Mouse (Mus musculus) cerebellum, adult 9-10 months (tissue): Measurements from ENCODE around the gene Emc3.

Experiments used
- DNase-seq: peaks from one replicate; pipeline ENCODE4 v3.0.0; 2022

Gene Emc3

DNA sequence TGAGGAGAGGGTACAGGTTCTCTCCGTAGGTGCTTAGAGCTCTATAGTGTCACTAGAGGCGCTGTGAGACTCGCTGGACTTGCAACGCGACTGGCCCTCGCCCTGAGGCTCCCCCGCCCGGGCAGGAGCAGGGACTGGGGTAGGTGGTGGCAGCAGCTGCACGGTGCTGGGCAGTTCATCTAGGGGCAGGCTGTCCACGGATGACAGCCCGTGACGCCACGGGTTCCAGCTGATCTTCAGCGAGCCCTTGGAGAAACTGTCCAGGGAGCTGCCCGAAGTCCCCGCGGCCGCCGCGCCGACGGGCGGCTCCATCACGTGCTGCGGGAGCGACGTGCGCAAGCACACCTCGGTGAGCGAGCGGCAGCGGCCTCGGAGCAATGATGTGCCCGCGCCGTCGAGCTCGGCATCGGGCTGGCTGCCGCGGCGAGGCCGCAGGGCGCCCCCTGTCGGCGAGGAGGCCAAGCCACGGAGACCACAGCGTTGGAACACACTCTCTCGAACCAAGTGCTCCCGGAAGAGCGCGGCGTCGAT lies 37.1 kb downstream of the Emc3 start:
- peak; percentile 45 for DNase-seq

DNA sequence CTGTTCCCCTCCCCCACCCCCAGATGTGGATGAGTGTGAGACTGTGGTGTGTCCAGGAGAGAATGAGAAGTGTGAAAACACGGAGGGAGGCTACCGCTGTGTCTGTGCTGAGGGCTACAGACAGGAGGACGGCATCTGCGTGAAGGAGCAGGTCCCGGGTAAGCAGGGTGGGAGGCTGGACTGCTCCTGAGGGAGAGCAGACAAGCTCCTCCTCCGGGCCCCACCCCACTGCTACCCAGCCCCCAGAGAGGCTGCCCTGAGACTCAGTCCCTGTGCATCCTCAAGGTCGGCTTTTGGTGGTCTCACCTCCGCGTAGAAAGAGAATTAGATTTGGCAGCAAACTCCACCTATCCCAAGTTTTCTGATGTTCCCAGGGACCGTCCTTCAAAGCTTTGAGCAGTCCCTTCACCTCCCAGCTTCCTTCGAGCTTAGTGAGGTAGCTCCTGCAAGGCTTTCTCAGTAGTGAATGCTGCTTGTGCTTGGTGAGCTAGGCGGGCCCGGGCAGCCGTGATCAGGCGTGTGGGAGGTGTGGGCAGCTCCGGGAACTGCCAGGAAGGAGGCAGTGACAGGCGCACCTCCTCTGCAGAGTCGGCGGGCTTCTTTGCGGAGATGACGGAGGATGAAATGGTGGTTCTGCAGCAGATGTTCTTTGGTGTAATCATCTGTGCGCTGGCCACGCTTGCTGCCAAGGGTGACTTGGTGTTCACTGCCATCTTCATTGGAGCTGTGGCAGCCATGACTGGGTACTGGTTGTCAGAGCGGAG lies 39.2 kb downstream of the Emc3 start:
- DNase-seq: no peak

DNA sequence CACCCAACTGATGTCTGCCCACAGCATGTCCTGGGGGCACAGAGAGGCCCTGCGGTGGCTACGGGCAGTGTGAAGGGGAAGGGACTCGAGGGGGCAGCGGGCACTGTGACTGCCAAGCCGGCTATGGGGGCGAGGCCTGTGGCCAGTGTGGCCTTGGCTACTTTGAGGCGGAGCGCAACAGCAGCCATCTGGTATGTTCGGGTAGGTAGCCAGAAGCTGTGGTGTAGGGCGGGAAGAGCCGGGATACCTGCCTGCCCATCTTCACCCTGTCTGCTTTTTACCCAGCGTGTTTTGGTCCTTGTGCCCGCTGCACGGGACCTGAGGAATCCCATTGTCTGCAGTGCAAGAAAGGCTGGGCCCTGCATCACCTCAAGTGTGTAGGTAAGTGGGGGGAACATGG lies 42.0 kb downstream of the Emc3 start:
- DNase-seq: no peak

DNA sequence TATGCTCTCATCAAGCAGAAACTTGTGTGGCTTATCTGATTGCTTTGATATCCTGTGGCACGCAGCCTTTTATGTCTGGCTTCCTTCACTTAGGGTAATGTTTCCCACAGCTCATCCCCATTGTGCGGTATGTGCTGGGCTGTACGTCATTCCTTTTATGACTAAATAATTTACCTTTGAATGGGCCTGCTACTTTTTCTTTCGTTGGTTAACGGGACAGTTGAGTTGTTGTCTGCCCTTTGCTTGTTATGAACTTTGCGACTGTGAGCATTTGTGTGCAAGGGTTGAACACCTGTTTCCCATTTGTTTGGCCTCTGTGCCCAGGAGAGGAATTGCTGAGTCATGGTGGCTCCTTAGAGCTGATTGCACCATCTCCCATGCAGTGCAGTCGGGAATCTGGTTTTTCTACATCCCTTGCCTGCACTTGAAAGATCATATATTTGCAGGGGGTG lies 44.3 kb downstream of the Emc3 start:
- no peak for DNase-seq

DNA sequence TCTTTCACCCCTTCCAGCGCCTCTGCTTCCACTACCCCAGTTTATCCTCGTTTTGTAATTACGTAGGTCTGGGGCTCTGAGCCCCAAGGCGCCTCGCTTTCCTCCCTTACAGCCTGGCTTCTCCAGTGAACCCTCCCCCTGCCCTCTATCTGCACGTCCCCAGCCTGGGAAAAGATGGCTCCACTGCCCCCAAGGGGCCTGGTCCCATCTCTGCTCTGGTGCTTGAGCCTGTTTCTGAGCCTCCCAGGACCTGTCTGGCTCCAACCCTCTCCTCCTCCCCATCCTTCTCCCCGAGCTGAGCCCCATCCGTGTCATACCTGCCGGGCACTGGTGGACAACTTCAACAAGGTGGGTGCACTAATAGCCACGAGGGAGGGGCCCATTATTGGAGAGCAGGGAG lies 47.7 kb downstream of the Emc3 start:
- DNase-seq: peak; percentile 73

DNA sequence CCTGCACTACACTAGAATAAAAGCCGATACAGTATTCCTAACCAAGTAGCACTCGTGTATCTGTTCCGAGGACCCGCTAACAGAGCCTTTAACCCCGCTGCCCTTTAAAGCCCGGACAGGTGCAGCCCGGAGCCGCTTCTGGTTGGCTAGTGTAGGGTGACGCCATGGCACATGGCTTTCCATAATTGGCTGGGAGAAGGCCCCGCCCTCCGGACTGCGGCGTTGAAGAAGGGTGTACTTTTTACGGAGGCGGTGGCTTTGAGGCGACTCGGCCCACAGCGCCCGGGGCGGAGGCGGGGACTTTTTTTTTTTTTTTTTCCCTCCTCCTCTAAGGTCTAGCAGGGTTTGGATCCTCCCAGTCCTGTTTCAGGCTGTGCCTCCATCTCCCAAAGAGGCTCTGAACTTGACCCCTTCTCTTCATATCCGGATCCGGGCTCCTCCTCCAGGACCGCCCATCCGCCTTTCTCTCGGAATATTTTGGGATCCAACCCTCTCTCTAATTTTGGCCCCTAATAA lies 48.3 kb downstream of the Emc3 start, which contains the start of gene Creld1:
Creld1 (plus strand) TSS at position 198 of the 516 bp plus-strand sequence.
- peak; percentile 98 for DNase-seq

DNA sequence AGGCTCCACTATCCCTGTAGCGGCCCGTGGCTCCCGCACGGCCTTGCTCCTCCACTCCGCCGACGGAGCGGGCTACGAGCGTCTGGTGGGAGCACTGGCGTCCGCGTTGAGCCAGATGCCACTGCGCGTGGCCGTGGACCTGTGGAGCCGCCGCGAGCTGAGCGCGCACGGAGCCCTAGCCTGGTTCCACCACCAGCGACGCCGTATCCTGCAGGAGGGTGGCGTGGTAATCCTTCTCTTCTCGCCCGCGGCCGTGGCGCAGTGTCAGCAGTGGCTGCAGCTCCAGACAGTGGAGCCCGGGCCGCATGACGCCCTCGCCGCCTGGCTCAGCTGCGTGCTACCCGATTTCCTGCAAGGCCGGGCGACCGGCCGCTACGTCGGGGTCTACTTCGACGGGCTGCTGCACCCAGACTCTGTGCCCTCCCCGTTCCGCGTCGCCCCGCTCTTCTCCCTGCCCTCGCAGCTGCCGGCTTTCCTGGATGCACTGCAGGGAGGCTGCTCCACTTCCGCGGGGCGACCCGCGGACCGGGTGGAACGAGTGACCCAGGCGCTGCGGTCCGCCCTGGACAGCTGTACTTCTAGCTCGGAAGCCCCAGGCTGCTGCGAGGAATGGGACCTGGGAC lies 48.9 kb downstream of the Emc3 start:
- DNase-seq: peak; percentile 63

DNA sequence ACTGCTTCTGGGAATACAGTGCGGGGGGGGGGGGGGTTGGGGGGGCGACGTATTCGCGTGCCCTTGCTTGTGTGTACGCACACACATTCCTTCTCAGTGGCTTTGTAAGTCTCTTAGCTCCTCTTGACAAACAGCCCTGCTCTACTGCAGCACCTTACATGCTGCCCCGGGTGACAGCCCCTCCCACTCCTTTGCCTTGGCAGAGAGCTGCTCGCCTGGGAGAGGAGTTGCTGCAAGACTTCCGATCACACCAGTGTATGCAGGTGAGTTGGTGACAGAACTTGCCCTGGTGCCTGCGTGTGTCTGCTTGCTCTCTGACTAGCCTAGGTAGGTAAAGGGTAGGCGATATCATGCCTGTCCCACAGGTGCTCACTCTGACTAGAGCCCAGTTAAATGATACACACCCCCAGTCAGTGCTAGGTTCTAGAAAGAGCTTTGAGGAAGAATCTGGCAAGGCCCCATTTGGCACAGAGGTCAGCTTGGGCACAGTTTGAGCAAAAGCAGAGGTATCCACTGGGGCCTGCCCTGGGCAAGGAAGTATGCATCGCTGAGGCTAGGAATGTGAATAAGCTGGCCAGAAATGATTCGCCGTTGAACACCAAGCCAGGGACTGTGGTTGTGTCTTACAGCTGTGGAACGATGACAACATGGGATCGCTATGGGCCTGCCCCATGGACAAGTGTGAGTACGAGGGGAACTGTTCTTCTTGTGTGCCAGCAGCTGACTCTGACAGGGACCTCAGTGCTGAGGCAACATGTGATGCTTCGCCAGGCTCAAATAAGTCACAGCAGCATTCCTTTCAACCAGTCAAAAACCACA lies 50.7 kb downstream of the Emc3 start:
- peak; percentile 50 for DNase-seq

DNA sequence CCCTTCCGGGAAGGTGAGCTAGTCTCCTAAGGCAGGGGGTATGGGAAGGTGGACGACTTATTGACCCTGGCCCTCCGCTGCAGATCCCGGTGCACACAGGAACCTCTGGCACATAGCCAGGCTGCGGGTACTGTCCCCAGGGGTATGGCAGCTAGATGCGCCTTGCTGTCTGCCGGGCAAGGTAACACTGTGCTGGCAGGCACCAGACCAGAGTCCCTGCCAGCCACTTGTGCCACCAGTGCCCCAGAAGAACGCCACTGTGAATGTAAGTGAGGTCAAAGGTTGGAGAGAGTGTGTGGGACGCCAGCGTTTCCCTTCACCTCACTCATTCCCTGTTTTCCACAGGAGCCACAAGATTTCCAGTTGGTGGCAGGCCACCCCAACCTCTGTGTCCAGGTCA lies 52.5 kb downstream of the Emc3 start:
- no peak for DNase-seq

DNA sequence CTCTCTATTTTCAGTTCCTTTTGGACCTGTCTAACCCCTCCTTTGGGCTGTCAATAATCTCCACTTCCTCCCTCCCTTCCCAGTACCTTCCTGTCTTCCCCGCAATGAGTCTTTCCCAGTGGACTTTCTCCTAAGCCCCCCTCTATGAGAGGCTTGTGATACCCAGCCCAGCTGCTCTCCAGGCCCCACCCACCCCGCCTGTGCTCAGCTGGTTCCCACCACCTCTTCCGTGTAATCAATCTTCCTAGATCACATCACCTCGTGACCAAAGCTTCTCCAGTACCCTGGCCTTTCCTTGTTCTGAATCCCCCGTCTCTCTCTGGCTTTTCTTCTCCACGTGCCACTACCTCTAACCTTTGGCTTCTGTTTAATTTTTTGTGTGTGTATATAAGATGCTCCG lies 54.1 kb downstream of the Emc3 start:
- DNase-seq: no peak

DNA sequence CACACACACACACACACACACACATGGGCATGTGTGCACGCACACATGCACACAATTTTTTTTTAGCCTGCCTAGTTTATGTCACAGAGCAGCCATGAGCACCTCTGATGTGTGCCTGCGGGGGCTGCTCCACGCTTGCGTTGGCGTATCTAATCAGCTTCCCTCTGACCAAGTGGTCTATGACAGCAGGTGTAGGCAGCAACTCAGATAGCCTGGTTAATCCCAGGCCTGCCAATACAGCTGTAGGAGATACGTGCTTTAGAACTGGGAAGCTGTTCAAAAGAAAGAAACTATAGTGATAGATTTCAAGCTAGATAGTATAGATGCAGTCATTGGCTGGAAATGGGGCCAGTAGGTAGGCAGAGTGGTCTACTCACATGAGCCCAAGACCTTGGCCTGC lies 57.7 kb downstream of the Emc3 start:
- no peak for DNase-seq

DNA sequence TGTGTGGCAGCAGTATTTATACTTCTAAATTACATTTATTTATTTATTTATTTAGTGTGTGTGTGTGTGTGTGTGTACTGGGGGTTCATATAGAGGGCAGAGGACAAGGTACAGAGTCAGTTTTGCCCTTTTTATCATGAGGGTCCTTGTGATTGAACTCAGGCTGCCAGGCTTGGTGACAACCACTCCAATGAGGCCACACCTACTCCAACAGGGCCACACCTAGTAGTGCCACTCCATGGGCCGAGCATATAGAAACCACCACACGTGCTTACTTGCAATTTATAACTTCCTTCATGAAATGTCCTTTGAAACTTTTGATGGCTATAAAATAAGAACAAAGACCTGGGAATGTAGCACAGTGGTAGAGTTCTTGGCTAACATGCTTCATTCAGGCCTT lies 58.2 kb downstream of the Emc3 start:
- DNase-seq: no peak

DNA sequence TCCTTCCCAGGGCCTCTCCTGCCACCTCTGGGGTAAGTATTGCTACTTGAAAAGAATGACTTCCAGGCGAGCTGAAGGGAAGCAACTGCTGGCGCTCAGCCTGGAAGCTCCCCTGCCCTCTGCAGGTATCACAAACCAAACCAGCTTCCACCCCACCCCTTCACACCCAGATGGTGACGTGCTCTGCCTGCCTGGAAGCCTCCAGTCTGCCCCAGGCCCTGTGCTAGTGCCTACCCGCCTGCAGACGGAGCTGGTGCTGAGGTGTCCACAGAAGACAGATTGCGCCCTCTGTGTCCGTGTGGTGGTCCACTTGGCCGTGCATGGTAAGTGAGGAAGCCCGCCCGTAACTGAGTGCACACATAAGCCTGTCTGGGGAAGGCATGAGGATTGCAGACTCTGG lies 59.4 kb downstream of the Emc3 start:
- DNase-seq: no peak

DNA sequence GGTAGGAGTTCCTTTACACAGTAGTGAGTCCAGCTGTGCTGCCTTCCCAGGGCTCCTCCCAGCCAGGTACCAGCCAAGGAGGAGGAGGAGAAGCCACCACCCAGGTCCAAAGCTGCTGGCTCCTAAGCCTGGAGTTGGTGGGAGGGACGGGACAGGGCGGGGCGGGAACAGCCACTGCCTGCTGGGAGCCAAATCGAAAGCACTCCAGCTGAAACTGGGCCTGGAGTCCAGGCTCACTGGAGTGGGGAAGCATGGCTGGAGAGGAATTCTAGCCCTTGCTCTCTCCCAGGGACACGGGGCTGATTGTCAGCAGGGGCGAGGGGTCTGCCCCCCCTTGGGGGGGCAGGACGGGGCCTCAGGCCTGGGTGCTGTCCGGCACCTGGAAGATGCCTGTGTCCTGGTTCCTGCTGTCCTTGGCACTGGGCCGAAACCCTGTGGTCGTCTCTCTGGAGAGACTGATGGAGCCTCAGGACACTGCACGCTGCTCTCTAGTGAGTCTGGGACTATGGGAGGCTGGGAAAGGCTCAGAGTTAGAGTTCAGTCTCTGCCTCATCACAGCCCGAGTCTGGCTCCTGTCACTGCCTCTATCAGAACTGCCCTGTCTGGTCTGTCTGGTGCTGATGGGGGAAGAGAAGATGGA lies 60.0 kb downstream of the Emc3 start, which contains the start of gene Il17rc:
Il17rc (plus strand) TSS at position 131 of the 640 bp plus-strand sequence.
- DNase-seq: peak; percentile 31

DNA sequence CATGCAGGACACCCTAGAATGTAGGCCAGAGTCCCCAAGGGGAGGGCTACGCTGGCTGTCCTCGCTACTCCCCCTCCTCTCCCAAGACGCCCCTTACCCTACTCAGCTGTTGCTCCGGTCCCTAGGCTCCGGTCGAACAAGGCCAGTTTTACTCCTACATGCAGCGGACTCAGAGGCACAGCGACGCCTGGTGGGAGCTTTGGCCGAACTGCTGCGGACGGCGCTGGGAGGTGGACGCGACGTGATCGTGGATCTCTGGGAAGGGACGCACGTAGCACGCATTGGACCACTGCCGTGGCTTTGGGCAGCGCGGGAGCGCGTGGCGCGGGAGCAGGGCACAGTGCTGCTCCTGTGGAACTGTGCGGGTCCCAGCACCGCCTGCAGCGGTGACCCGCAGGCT lies 62.0 kb downstream of the Emc3 start:
- DNase-seq: peak; percentile 83

DNA sequence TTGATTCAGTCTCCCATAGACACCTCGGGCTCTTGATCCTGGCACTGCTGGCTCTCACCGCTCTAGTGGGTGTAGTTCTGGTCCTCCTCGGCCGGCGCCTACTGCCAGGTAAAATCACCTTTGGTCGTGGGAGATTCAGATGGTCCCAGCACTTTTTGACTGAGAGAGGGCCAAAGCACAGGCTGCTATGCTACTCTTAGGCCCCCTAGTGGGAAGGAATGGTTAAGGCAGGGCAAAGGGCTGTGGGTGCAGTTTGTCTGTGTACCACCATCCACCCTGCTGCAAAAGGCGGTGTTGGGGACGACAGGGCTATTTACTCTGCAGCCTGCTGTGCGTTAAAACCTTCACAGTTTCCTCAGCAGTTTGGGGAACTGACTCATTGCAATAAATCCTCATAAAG lies 62.4 kb downstream of the Emc3 start:
- DNase-seq: peak; percentile 84

DNA sequence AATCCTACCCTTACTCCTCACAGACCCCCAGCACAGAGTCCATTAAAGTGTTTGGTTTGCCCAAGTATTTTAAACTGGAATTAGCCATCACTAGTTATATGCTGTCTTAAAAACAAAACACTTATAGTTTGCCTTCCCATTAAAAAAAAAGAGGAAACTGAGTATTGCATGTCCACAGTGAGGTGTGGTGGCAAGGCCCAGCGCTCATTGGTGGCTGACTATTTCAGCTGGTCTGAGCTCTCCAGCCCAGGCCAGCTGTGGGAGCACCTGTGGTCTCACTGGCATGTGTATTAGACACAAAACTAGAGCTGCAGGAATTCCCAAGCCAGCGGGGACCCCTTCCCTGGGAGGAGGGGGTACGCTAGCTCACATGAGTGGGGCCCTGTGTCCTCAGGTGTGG lies 62.9 kb downstream of the Emc3 start:
- DNase-seq: no peak

DNA sequence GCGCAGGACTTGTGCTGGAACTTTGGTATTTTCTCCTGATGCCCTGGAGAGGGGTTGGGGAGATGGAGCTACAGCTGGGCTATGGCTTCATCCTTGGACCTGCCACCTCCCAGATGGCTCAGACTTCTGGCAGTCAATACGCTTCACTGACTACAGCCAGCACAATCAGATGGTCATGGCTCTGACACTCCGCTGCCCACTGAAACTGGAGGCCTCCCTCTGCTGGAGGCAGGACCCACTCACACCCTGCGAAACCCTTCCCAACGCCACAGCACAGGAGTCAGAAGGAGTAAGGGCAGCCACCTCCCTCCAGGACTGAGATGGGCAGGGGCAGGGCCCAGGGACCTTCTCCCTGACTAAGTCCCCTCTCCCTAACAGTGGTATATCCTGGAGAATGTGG lies 65.8 kb downstream of the Emc3 start:
- DNase-seq: peak; percentile 45
